Mouse (Mus musculus) neural tube, embryonic 14.5 days (tissue): ENCODE measurements around the gene Chchd6. TPM values are rescaled to one million over a fixed set of nuclear protein-coding genes. Genes with fewer than 3 reads are reported as not detected.
A peak's percentile ranks its signal among the peaks of the same experiment; 100 is the strongest.

Source experiments
- ATAC-seq: fragments of 200-750 bp; cut with Nextera tagmentation; 2 replicates; pipeline ENCODE4 v1.8.0; 2017; ENCODE audit warnings: low read depth, mild to moderate bottlenecking, moderate TSS enrichment, moderate library complexity
- H3K27ac ChIP-seq: fragments of 300-500 bp; sonication (generic); 2 replicates; pipeline ENCODE4 v1.5.1; 2014; ENCODE audit warnings: low read depth, mild to moderate bottlenecking, control low read depth, low read length, moderate library complexity, mixed read lengths
- H3K27me3 ChIP-seq: fragments of 300-500 bp; sonication (generic); 2 replicates; pipeline ENCODE4 v1.6.1; 2014; ENCODE audit warnings: low read length; ENCODE audit not compliant: control insufficient read depth, insufficient read depth
- H3K36me3 ChIP-seq: fragments of 300-500 bp; sonication (generic); 2 replicates; pipeline ENCODE4 v1.6.1; 2014; ENCODE audit warnings: low read length, mixed read lengths; ENCODE audit not compliant: control insufficient read depth, insufficient read depth
- H3K4me1 ChIP-seq: fragments of 300-500 bp; sonication (generic); 2 replicates; pipeline ENCODE4 v1.6.1; 2014; ENCODE audit warnings: low read length; ENCODE audit not compliant: control insufficient read depth, insufficient read depth
- H3K4me2 ChIP-seq: fragments of 300-500 bp; sonication (generic); 2 replicates; pipeline ENCODE4 v1.6.1; 2014; ENCODE audit warnings: mild to moderate bottlenecking, low read depth, low read length, control low read depth
- H3K4me3 ChIP-seq: fragments of 300-500 bp; sonication (generic); 2 replicates; pipeline ENCODE4 v1.5.1; 2014; ENCODE audit warnings: low read depth, low read length, control low read depth, mixed read lengths
- H3K9ac ChIP-seq: fragments of 300-500 bp; sonication (generic); replicated peaks from 2 replicates; pipeline ENCODE4 v1.6.1; 2014; ENCODE audit warnings: low read depth, mild to moderate bottlenecking, control low read depth, low read length, mixed read lengths
- H3K9me3 ChIP-seq: fragments of 300-500 bp; sonication (generic); 2 replicates; pipeline ENCODE4 v1.6.1; 2016; ENCODE audit warnings: low read length; ENCODE audit not compliant: control insufficient read depth
- WGBS: fragments of 180-500 bp; shearing (Covaris S2); extraction: QIAGEN DNeasy Blood & Tissue Kit; methylation state at CpG from one replicate; pipeline ENCODE4 v1.1.7; 2014; 5-methylcytosine and 5-hydroxymethylcytosine counted together
- polyA plus RNA-seq: library from polyadenylated mRNA; unstranded; fragments of >200 nt; fragmentation: Nextera tagmentation; extraction: Ambion mirVana; gene quantifications from 2 replicates; pipeline ENCODE4 v1.2.1, GENCODE M21; 2014

Chchd6 gene
- polyA plus RNA-seq, 1 experiment from 2014 or later = 218 TPM

- no peak overlapping the region for H3K4me2 ChIP-seq
- ATAC-seq = no peak
- H3K27ac ChIP-seq = no peak overlapping the region
- 98% methylated on average over 1 of the region's 1 CpGs for WGBS
- no peak overlapping the region for H3K9ac ChIP-seq
- no peaks in the 10 kb centered on the region for H3K27me3 ChIP-seq
- H3K4me1 ChIP-seq = peaks cover 6% of the 10 kb centered on the region; the same call in 1 of the 2 replicates
- no peaks in the 10 kb centered on the region for H3K36me3 ChIP-seq
- no peaks in the 10 kb centered on the region for H3K9me3 ChIP-seq
- no peak overlapping the region for H3K4me3 ChIP-seq
Observed at GRCm38 (mm10) chr6:89596510-89596909, 1.1 kb upstream of the Chchd6 start.

GRCm38 (mm10) chr6:89595777-89596146 lies 310 bp upstream of the Chchd6 start:
- H3K36me3 ChIP-seq = no peaks in the 10 kb centered on the region
- no peaks in the 10 kb centered on the region for H3K27me3 ChIP-seq
- peak; percentile 64 for ATAC-seq
- no peaks in the 10 kb centered on the region for H3K9me3 ChIP-seq
- H3K27ac ChIP-seq = no peak overlapping the region
- whole genome bisulfite sequencing = 27% methylated on average over 5 of the region's 5 CpGs
- peaks cover 6% of the 10 kb centered on the region; the same call in 1 of the 2 replicates for H3K4me1 ChIP-seq
- H3K4me3 ChIP-seq = peak overlapping the region; percentile 61; the same call in 1 of the 2 replicates
- H3K4me2 ChIP-seq = peak overlapping the region; percentile 65
- H3K9ac ChIP-seq = no peak overlapping the region

- Histone ChIP-seq H3K9me3 (no peaks in the 10 kb centered on the region), H3K4me1 (peaks cover 6% of the 10 kb centered on the region; the same call in 1 of the 2 replicates), H3K9ac (0 out of 2 replicates have a peak overlapping the region, but pooled peaks have one; percentile 3), H3K36me3 (no peaks in the 10 kb centered on the region), H3K27me3 (no peaks in the 10 kb centered on the region), H3K4me2 (no peak overlapping the region), H3K27ac (no peak overlapping the region), H3K4me3 (no peak overlapping the region)
- ATAC-seq = no peak
- WGBS = 84% methylated on average over 3 of the region's 3 CpGs
Observed at GRCm38 (mm10) chr6:89592016-89592415, 3.4 kb downstream of the Chchd6 start.

GRCm38 (mm10) chr6:89591531-89591930 lies 3.9 kb downstream of the Chchd6 start:
- no peak overlapping the region for H3K4me2 ChIP-seq
- H3K4me3 ChIP-seq = no peak overlapping the region
- no peak overlapping the region for H3K27ac ChIP-seq
- H3K36me3 ChIP-seq = no peaks in the 10 kb centered on the region
- no peaks in the 10 kb centered on the region for H3K9me3 ChIP-seq
- H3K9ac ChIP-seq = no peak overlapping the region
- H3K27me3 ChIP-seq = no peaks in the 10 kb centered on the region
- H3K4me1 ChIP-seq = peaks cover 6% of the 10 kb centered on the region; the same call in 1 of the 2 replicates
- WGBS = 85% methylated on average over 3 of the region's 3 CpGs
- ATAC-seq = no peak

- no peaks in the 10 kb centered on the region for H3K27me3 ChIP-seq
- no peak overlapping the region for H3K9ac ChIP-seq
- ATAC-seq = no peak
- H3K36me3 ChIP-seq = no peaks in the 10 kb centered on the region
- H3K4me2 ChIP-seq = no peak overlapping the region
- H3K9me3 ChIP-seq = no peaks in the 10 kb centered on the region
- H3K4me1 ChIP-seq = peaks cover 14% of the 10 kb centered on the region
- H3K4me3 ChIP-seq = no peak overlapping the region
- no peak overlapping the region for H3K27ac ChIP-seq
Observed at GRCm38 (mm10) chr6:89585696-89586095, 9.8 kb downstream of the Chchd6 start.

GRCm38 (mm10) chr6:89584634-89585409 lies 10.6 kb downstream of the Chchd6 start:
- Histone ChIP-seq H3K4me2 (no peak overlapping the region), H3K9me3 (no peaks in the 10 kb centered on the region), H3K36me3 (no peaks in the 10 kb centered on the region), H3K4me1 (peaks cover 14% of the 10 kb centered on the region), H3K9ac (no peak overlapping the region), H3K4me3 (no peak overlapping the region), H3K27ac (no peak overlapping the region), H3K27me3 (no peaks in the 10 kb centered on the region)
- WGBS = 8% methylated on average over 5 of the region's 5 CpGs
- ATAC-seq = peak; percentile 76; the same call in 1 of the 2 replicates

- Histone ChIP-seq H3K27ac (no peak overlapping the region), H3K9ac (no peak overlapping the region), H3K4me3 (no peak overlapping the region), H3K9me3 (no peaks in the 10 kb centered on the region), H3K4me2 (no peak overlapping the region), H3K27me3 (no peaks in the 10 kb centered on the region), H3K4me1 (peaks cover 14% of the 10 kb centered on the region), H3K36me3 (no peaks in the 10 kb centered on the region)
- WGBS = over 99% methylated on average over 3 of the region's 3 CpGs
- ATAC-seq = no peak
Observed at GRCm38 (mm10) chr6:89583170-89583569, 12.3 kb downstream of the Chchd6 start.

- no peak overlapping the region for H3K4me2 ChIP-seq
- no peaks in the 10 kb centered on the region for H3K9me3 ChIP-seq
- ATAC-seq = no peak
- H3K36me3 ChIP-seq = no peaks in the 10 kb centered on the region
- H3K4me3 ChIP-seq = no peak overlapping the region
- WGBS = 58% methylated on average over 2 of the region's 2 CpGs
- no peak overlapping the region for H3K9ac ChIP-seq
- H3K27ac ChIP-seq = no peak overlapping the region
- no peaks in the 10 kb centered on the region for H3K4me1 ChIP-seq
- no peaks in the 10 kb centered on the region for H3K27me3 ChIP-seq
Observed at GRCm38 (mm10) chr6:89574641-89575040, 20.8 kb downstream of the Chchd6 start.

GRCm38 (mm10) chr6:89573768-89574167 lies 21.7 kb downstream of the Chchd6 start:
- no peaks in the 10 kb centered on the region for H3K36me3 ChIP-seq
- no peaks in the 10 kb centered on the region for H3K9me3 ChIP-seq
- H3K4me2 ChIP-seq = no peak overlapping the region
- H3K4me3 ChIP-seq = no peak overlapping the region
- H3K27ac ChIP-seq = no peak overlapping the region
- WGBS = 93% methylated on average over 2 of the region's 2 CpGs
- H3K4me1 ChIP-seq = no peaks in the 10 kb centered on the region
- H3K9ac ChIP-seq = no peak overlapping the region
- no peaks in the 10 kb centered on the region for H3K27me3 ChIP-seq
- ATAC-seq = no peak
